Comparison of ENCODE assay signal across 9 mouse cellular contexts in genomic region chr11:119548741-119549370, GRCm38 (mm10). TPM values are rescaled to one million over a fixed set of nuclear protein-coding genes. Genes with fewer than 3 reads are reported as not detected.
DNase-seq lines count a peak whose midpoint lies in the region; ATAC-seq and TF ChIP-seq lines count a peak whose summit lies in the region.
"Had no signal": no experiment of that assay in that cellular context is flagged by ENCODE, and none has a peak within 500 bp of the region (broad histone marks: within the 10 kb centered on the region; RNA-seq: fewer than 3 reads in every experiment).

No protein-coding gene starts in this region.

- peak overlapping the region; percentile 92 for H3K27ac ChIP-seq in layer of hippocampus, adult 2 months
- H3K27ac ChIP-seq in forebrain, embryonic 14.5 days (ENCODE audit: low read depth, low read length): no peak overlapping the region
- H3K27ac ChIP-seq in liver, embryonic 15.5 days (replicated peaks): no peak overlapping the region
- H3K27ac ChIP-seq: macrophage had no signal

- peak overlapping the region; percentile 93 for H3K4me3 ChIP-seq in layer of hippocampus, adult 2 months
- H3K4me3 ChIP-seq in forebrain, embryonic 14.5 days (ENCODE audit: low read depth, low read length): peak overlapping the region; percentile 67
- peak overlapping the region; percentile 42 for H3K4me3 ChIP-seq in liver, embryonic 15.5 days (replicated peaks)

- no peak for DNase-seq in layer of hippocampus, adult 2 months (ENCODE audit: low spot score in 2 of 2)
- DNase-seq in layer of hippocampus, adult 8-10 months (ENCODE audit: low spot score in 2 of 2): no peak
- peak; percentile 62 to 65 for DNase-seq in cerebellum, postnatal 14 days
- no peak for DNase-seq in forebrain, embryonic 14.5 days (ENCODE audit: low spot score)
- DNase-seq in urinary bladder, postnatal 36 days (ENCODE audit: low spot score in 2 of 2): no peak
- DNase-seq in layer of hippocampus, adult 9-10 months (ENCODE audit: low spot score): no peak
- DNase-seq in ovary, postnatal 36 days (ENCODE audit: low spot score): no peak

- H3K4me2 ChIP-seq in forebrain, embryonic 14.5 days (ENCODE audit: low read length): peak overlapping the region; percentile 99
- H3K4me2 ChIP-seq in liver, embryonic 15.5 days: peak overlapping the region; percentile 70

- WGBS in forebrain, embryonic 14.5 days: under 1% methylated on average over 37 of the region's 37 CpGs
- WGBS in liver, embryonic 15.5 days (ENCODE audit: insufficient replicate concordance): 3% methylated on average over 37 of the region's 37 CpGs

- no peak for ATAC-seq in forebrain, embryonic 14.5 days
- no peak for ATAC-seq in liver, embryonic 15.5 days (ENCODE audit: insufficient read depth)

- peak; percentile 57 for TF ChIP-seq CTCF in layer of hippocampus, adult 2 months (conservative IDR thresholded peaks at IDR 0.05)

- peaks cover 34% of the 10 kb centered on the region for H3K27me3 ChIP-seq in forebrain, embryonic 14.5 days (replicated peaks; ENCODE audit: control insufficient read depth, insufficient read depth, low read length)
- peaks cover 98% of the 10 kb centered on the region for H3K27me3 ChIP-seq in liver, embryonic 15.5 days

- H3K9me3 ChIP-seq in forebrain, embryonic 14.5 days (replicated peaks; ENCODE audit: control insufficient read depth, low read length): no peaks in the 10 kb centered on the region
- H3K9me3 ChIP-seq in liver, embryonic 15.5 days (replicated peaks): no peaks in the 10 kb centered on the region

- H3K4me1 ChIP-seq in forebrain, embryonic 14.5 days (ENCODE audit: control insufficient read depth, insufficient read depth, low read length): peaks cover 21% of the 10 kb centered on the region
- peaks cover 37% of the 10 kb centered on the region for H3K4me1 ChIP-seq in liver, embryonic 15.5 days (replicated peaks)

- peak overlapping the region; percentile 84 for H3K9ac ChIP-seq in forebrain, embryonic 14.5 days (ENCODE audit: low read length)
- no peak overlapping the region for H3K9ac ChIP-seq in liver, embryonic 15.5 days

- no peaks in the 10 kb centered on the region for H3K36me3 ChIP-seq in forebrain, embryonic 14.5 days (ENCODE audit: control insufficient read depth, insufficient read depth, low read length)
- H3K36me3 ChIP-seq in liver, embryonic 15.5 days (replicated peaks): no peaks in the 10 kb centered on the region

RNA-seq across cellular contexts. Expression of gene Nptx1, which starts 1.3 kb away (rescaled TPM):
- total RNA-seq in layer of hippocampus, adult 2 months (2021): 100 to 1,000 TPM; 475 to 499 TPM
- total RNA-seq in layer of hippocampus, adult 8-10 months (2022): 100 to 1,000 TPM; 330 to 455 (median 386) TPM
- polyA plus RNA-seq in forebrain, embryonic 14.5 days (2014; fragmentation: Nextera tagmentation; extraction: Ambion mirVana): 4.1 and 6.7 TPM in 2 replicates
- 0.05 TPM in 1 of 2 replicates, not detected in the other for polyA plus RNA-seq in liver, embryonic 15.5 days (2015; fragmentation: Nextera tagmentation; extraction: Ambion mirVana)

RNA-seq across cellular contexts. Expression of gene Rptor, which starts 53.8 kb away (rescaled TPM):
- total RNA-seq in layer of hippocampus, adult 2 months (2021): 10 to 100 TPM; 62.3 to 66.1 TPM
- 10 to 100 TPM; 59.2 to 68.7 (median 63.5) TPM for total RNA-seq in layer of hippocampus, adult 8-10 months (2022)
- 7.0 and 9.3 TPM in 2 replicates for polyA plus RNA-seq in forebrain, embryonic 14.5 days (2014; fragmentation: Nextera tagmentation; extraction: Ambion mirVana)
- 4.9 and 5.9 TPM in 2 replicates for polyA plus RNA-seq in liver, embryonic 15.5 days (2015; fragmentation: Nextera tagmentation; extraction: Ambion mirVana)

RNA-seq across cellular contexts. Expression of gene Endov, which starts 57.7 kb away (rescaled TPM):
- 10 to 100 TPM; 35.8 to 35.9 TPM for total RNA-seq in layer of hippocampus, adult 2 months (2021)
- total RNA-seq in layer of hippocampus, adult 8-10 months (2022): 10 to 100 TPM; 28.8 to 39.7 (median 32.2) TPM
- polyA plus RNA-seq in forebrain, embryonic 14.5 days (2014; fragmentation: Nextera tagmentation; extraction: Ambion mirVana): 15.9 and 18.0 TPM in 2 replicates
- polyA plus RNA-seq in liver, embryonic 15.5 days (2015; fragmentation: Nextera tagmentation; extraction: Ambion mirVana): 5.3 and 5.8 TPM in 2 replicates

Comparison
In these comparisons a context has a peak if more than half of its experiments do, and no peak if none do; other contexts are left out.
1. DNase-seq: peak in cerebellum, postnatal 14 days (2 of 2); none in layer of hippocampus, adult 2 months (0 of 2), layer of hippocampus, adult 8-10 months (0 of 2), forebrain, embryonic 14.5 days (single experiment), urinary bladder, postnatal 36 days (0 of 2), layer of hippocampus, adult 9-10 months (single experiment) and ovary, postnatal 36 days (single experiment).
2. H3K4me3 ChIP-seq: peak in every context shown above with its lines; median percentile 93 in layer of hippocampus, adult 2 months; 67 in forebrain, embryonic 14.5 days; 42 in liver, embryonic 15.5 days.